Mouse (Mus musculus): ENCODE results near the gene Eif4a2.

GRCm38 (mm10) chr16:23115486-23115885 is 8.2 kb downstream of the Eif4a2 start:
- TF ChIP-seq CTCF (IDR thresholded peaks at IDR 0.05; ENCODE audit: low read depth) (no peak), EP300 (IDR thresholded peaks at IDR 0.05; ENCODE audit: low read depth) (no peak)

Measured in heart, postnatal 0 days (tissue).